Mouse (Mus musculus): ENCODE measurements at regions not wholly inside any gene's neighbourhood (a gene's known extent, or its start where the extent isn't known, plus 50 kb on each side); places are given as distances from the start of the nearest gene placed in this dataset.

DNA sequence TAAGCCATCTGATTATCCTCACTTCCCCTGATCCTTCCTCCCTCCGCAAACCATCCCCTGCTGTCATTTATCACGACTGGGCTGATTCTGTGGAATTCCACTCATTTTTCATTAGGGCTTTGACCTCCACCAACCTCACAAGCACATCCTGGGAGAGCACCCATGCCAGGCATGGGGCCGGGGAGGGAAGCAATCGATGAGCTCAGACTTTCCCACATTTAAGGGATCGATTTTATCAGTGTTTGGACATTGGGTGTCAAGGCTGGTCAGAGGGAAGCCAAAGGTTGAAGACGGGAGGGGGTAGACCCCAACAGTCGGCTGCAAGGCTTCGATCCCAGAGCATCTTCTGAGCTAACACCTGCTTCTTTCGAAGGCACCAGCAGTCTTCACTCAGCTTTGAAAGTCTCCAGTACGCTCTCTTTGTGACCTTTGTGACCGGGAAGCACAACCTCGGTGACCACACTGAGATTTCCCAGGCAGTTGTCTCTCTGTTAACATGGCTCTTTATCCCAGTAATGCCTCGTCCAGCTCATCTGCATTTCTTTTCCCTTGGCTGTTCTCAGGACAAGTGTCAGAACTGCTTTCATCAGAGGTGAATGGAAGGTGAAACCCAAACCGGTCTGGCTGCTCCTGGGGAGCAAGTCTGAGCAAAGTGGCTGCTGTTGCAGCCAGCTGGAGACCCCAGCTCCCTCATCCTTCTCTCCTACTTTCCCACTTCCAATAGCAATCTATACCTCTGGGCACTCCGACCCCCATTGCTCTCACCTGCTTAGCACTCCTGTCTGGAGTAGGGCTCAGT is 53.7 kb upstream of the Sox9 start:
- no peaks in the 10 kb centered on the region for H3K36me3 ChIP-seq (replicated peaks)
- no peak overlapping the region for H3K27ac ChIP-seq (replicated peaks)
- no peak overlapping the region for H3K4me2 ChIP-seq
- H3K9ac ChIP-seq: no peak overlapping the region
- 32% methylated on average over 15 of the region's 15 CpGs for WGBS (ENCODE audit: insufficient replicate concordance)
- H3K9me3 ChIP-seq (replicated peaks): 0 out of 2 replicates have a peak, but pooled peaks cover 3% of the 10 kb centered on the region
- H3K27me3 ChIP-seq: no peaks in the 10 kb centered on the region
- no peaks in the 10 kb centered on the region for H3K4me1 ChIP-seq (replicated peaks)
- no peak overlapping the region for H3K4me3 ChIP-seq (replicated peaks)
- ATAC-seq (ENCODE audit: insufficient read depth): no peak
